Mouse (Mus musculus) C2C12 (cell line): ENCODE measurements around the gene Ripor2.

ENCODE experiments used
- CEBPB ChIP-seq: IDR thresholded peaks from one replicate; pipeline ENCODE4 v1.6.1; 2011; ENCODE audit warnings: low read depth, mild to moderate bottlenecking, control low read depth, moderate library complexity
- CTCF ChIP-seq: IDR thresholded peaks from one replicate; pipeline ENCODE4 v1.5.1; 2011; ENCODE audit not compliant: control insufficient read depth, insufficient read depth, insufficient read length
- MAX ChIP-seq: IDR thresholded peaks from one replicate; pipeline ENCODE4 v1.6.1; 2011; ENCODE audit warnings: mild to moderate bottlenecking, control low read depth
- MYOG ChIP-seq: IDR thresholded peaks from one replicate; pipeline ENCODE4 v1.6.1; 2011; ENCODE audit not compliant: control insufficient read depth, insufficient read length; ENCODE audit errors: extremely low read depth
- USF1 ChIP-seq: IDR thresholded peaks from one replicate; pipeline ENCODE4 v1.6.1; 2011; ENCODE audit warnings: low read depth, mild to moderate bottlenecking, control low read depth, moderate library complexity

DNA sequence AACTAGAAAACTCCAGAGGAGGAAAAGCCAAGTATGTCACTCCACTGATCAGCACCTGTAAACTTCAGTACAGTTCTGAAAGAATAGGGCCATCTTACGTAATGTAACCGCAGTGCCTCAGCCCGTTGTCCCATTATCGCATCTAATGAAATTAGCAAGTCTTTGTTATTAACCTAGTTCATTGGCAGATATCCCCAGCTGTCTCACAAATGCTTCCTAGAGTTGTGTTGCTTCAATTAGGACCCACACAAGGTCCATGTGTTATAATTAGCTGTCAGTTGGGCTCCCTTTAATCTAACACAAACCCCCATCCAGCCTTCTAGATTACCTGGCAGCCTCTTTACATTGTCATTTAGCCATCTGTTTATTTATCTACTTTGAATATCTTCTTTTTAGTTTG is 99.0 kb downstream of the Ripor2 start:
- TF ChIP-seq MAX (no peak), CTCF (no peak), CEBPB (no peak), MYOG (no peak), USF1 (no peak)
